15 mouse cellular contexts compared by ENCODE assay signal in the genomic region with DNA sequence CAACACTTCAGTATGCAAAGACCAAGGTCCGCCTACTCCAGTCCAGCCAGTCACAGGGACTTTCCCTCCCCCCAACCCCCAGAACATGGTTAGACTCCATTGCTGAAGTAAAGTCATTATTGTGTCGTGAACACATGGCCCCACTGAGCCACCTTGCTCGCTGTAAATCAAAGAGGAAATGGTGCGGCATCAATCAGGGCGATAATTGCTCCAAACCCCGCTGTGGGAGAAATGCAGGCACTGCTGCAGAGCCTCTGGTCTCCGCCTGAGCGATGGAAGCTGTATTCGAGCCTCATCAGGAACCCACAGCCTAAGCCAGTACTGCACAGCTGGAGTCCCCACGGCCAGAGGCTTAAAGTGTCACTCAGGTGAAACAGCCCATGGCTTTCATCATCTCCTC. TPM values are rescaled to one million over a fixed set of nuclear protein-coding genes. Genes with fewer than 3 reads are reported as not detected.
DNase-seq lines count a peak whose midpoint lies in the region; ATAC-seq lines count a peak whose summit lies in the region.
"Had no signal": no experiment of that assay in that cellular context is flagged by ENCODE, and none has a peak within 500 bp of the region (broad histone marks: within the 10 kb centered on the region; RNA-seq: fewer than 3 reads in every experiment).

No protein-coding gene starts in this region.

- no peak overlapping the region for H3K9ac ChIP-seq in hindbrain, embryonic 14.5 days
- H3K9ac ChIP-seq in hindbrain, embryonic 12.5 days, result no peak overlapping the region
- H3K9ac ChIP-seq: lung, embryonic 15.5 days; stomach, embryonic 15.5 days had no signal

- 0 out of 2 replicates have a peak, but pooled peaks cover 7% of the 10 kb centered on the region for H3K4me1 ChIP-seq in hindbrain, embryonic 14.5 days (replicated peaks; ENCODE audit: control insufficient read depth, insufficient read depth, low read length)
- H3K4me1 ChIP-seq in hindbrain, embryonic 12.5 days, result no peaks in the 10 kb centered on the region
- H3K4me1 ChIP-seq: lung, embryonic 15.5 days; stomach, embryonic 15.5 days had no signal

- H3K4me2 ChIP-seq in hindbrain, embryonic 14.5 days (replicated peaks), result no peak overlapping the region
- H3K4me2 ChIP-seq in hindbrain, embryonic 12.5 days (replicated peaks), result no peak overlapping the region
- H3K4me2 ChIP-seq: lung, embryonic 15.5 days; midbrain, embryonic 11.5 days; stomach, embryonic 15.5 days had no signal

- DNase-seq in hindbrain, embryonic 14.5 days (ENCODE audit: low spot score), result peak; percentile 51
- DNase-seq in Muller cell, postnatal 12 days (ENCODE audit: inconsistent ontology term), result peak; percentile 5
- peak; percentile 47 for DNase-seq in embryo, embryonic 11.5 days (ENCODE audit: low read depth, low spot score)
- DNase-seq in neural tube, embryonic 10.5 days (ENCODE audit: extremely low spot score, low spot score), result peak; percentile 25
- DNase-seq in natural killer cell, adult 2 months (ENCODE audit: low spot score in 2 of 2), result no peak
- DNase-seq in spleen, postnatal 14 days (ENCODE audit: low spot score in 2 of 2), result no peak
- DNase-seq: adrenal gland, adult 2 months; cerebellum, postnatal 10 days; heart, postnatal 10 days; kidney, postnatal 36 days had no signal

- H3K27me3 ChIP-seq in hindbrain, embryonic 14.5 days (ENCODE audit: control insufficient read depth, insufficient read depth, low read length), result no peaks in the 10 kb centered on the region; the same call in 1 of the 2 replicates
- no peaks in the 10 kb centered on the region; the same call in 1 of the 2 replicates for H3K27me3 ChIP-seq in hindbrain, embryonic 12.5 days
- H3K27me3 ChIP-seq: lung, embryonic 15.5 days; stomach, embryonic 15.5 days had no signal

- H3K36me3 ChIP-seq in hindbrain, embryonic 14.5 days (replicated peaks; ENCODE audit: control insufficient read depth, insufficient read depth), result no peaks in the 10 kb centered on the region
- no peaks in the 10 kb centered on the region for H3K36me3 ChIP-seq in hindbrain, embryonic 12.5 days
- H3K36me3 ChIP-seq: lung, embryonic 15.5 days; stomach, embryonic 15.5 days had no signal

- 38% methylated on average over 10 of the region's 10 CpGs for WGBS in hindbrain, embryonic 14.5 days
- whole genome bisulfite sequencing in hindbrain, embryonic 12.5 days, result 31% methylated on average over 10 of the region's 10 CpGs

- H3K27ac ChIP-seq in hindbrain, embryonic 14.5 days, result 0 out of 2 replicates have a peak overlapping the region, but pooled peaks have one; percentile 8
- H3K27ac ChIP-seq in hindbrain, embryonic 12.5 days, result no peak overlapping the region
- H3K27ac ChIP-seq: lung, embryonic 15.5 days; stomach, embryonic 15.5 days had no signal

- H3K4me3 ChIP-seq in hindbrain, embryonic 14.5 days (replicated peaks; ENCODE audit: low read length), result no peak overlapping the region
- no peak overlapping the region for H3K4me3 ChIP-seq in hindbrain, embryonic 12.5 days
- H3K4me3 ChIP-seq: lung, embryonic 15.5 days; stomach, embryonic 15.5 days had no signal

- ATAC-seq in hindbrain, embryonic 14.5 days (ENCODE audit: low FRiP score), result peak; percentile 48; the same call in 1 of the 2 replicates
- no peak for ATAC-seq in hindbrain, embryonic 12.5 days (ENCODE audit: low FRiP score)
- ATAC-seq in activated CD4-positive, CD25-positive, alpha-beta regulatory T cell, adult 4 months, result no peak

- no peaks in the 10 kb centered on the region for H3K9me3 ChIP-seq in hindbrain, embryonic 14.5 days (ENCODE audit: control insufficient read depth, low read length)
- H3K9me3 ChIP-seq in hindbrain, embryonic 12.5 days (replicated peaks), result no peaks in the 10 kb centered on the region
- H3K9me3 ChIP-seq: lung, embryonic 15.5 days; stomach, embryonic 15.5 days had no signal

RNA-seq across cellular contexts. Expression of a gene that starts 11.1 kb away (rescaled TPM):
- polyA plus RNA-seq in hindbrain, embryonic 14.5 days (2014; fragmentation: Nextera tagmentation; extraction: Ambion mirVana), result 52.4 and 58.3 TPM in 2 replicates
- 60.7 and 70.4 TPM in 2 replicates for polyA plus RNA-seq in hindbrain, embryonic 12.5 days (2016; fragmentation: Nextera tagmentation; extraction: Ambion mirVana)
- polyA plus RNA-seq in activated CD4-positive, CD25-positive, alpha-beta regulatory T cell, adult 4 months (2017; shearing (Covaris generic)), result 10 to 100 TPM; 26.1 to 26.5 TPM

Comparison
In these comparisons a context has a peak if more than half of its experiments do, and no peak if none do; other contexts are left out.
1. DNase-seq: peak in hindbrain, embryonic 14.5 days (single experiment), Muller cell, postnatal 12 days (single experiment), embryo, embryonic 11.5 days (single experiment) and neural tube, embryonic 10.5 days (single experiment); none in natural killer cell, adult 2 months (0 of 2) and spleen, postnatal 14 days (0 of 2).